Mouse (Mus musculus): ENCODE results near the gene Cib1.

DNA sequence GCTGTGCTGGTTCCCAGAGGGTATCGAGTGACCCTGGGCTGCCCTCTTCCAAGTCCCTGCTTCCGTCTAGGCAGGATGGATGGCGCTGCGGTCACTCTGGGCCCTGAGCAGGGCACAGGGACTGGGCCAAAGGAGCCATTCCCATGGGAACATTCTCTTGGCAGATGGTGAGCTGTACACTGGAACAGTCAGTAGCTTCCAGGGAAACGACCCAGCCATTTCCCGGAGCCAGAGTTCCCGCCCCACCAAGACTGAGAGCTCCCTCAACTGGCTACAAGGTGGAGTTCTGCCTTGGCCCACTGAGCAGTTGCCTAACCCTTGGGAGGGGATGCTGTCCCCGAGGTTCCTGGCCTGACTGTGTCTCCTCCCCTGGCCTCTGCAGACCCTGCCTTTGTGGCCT lies 16.0 kb downstream of the Cib1 start:
- TF ChIP-seq CTCF (IDR thresholded peaks at IDR 0.05; ENCODE audit: low read depth), result peak; percentile 40
- no peak for TF ChIP-seq EP300 (optimal IDR thresholded peaks at IDR 0.05)
